Mouse (Mus musculus): Measurements from ENCODE around the gene Mybph. TPM values are rescaled to one million over a fixed set of nuclear protein-coding genes. Genes with fewer than 3 reads are reported as not detected.

Mybph gene
- polyA plus RNA-seq, 2 experiments = 0.03 TPM; not detected in 1

DNA sequence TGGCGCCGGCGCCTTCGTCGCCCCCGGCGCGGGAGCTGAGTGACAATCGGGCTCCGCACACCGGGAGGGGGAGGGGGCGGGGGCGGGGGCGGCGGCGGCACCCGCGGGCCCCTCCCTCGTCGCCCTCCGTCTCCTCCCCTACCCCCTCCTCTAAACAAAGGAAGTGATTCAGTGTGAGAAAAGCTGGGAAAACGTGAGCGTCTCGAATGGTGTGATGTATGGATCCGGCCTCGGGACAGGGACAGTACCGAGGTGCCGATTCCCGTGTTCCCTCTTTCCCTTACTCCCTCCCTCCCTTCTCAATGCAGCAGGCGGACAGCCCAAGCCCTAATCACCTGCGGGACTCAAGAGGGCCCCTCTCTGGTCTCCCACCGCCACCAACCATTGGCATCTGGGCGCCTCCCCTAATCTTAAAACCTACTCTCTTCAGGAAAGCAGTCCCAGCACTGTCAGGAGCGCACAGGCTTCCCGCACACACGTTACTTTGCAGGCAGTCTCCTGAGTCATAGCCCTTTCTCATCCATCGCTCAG is 42.2 kb downstream of the Mybph start, which contains the start of gene Adora1:
Adora1 (minus strand) TSS at position 41 of the 531 bp plus-strand sequence.
- H3K9me3 ChIP-seq (ENCODE audit: control insufficient read depth, low read length) = no peaks in the 10 kb centered on the region
- 0 out of 4 replicates have a peak, but pooled peaks cover 0 to 3% of the 10 kb centered on the region in 2 experiments for H3K4me1 ChIP-seq (replicated peaks; ENCODE audit: control insufficient read depth in 2 of 2, insufficient read depth in 2 of 2, low read length in 1 of 2)
- H3K36me3 ChIP-seq (replicated peaks; ENCODE audit: control insufficient read depth, insufficient read depth, low read depth) = no peaks in the 10 kb centered on the region
- H3K27ac ChIP-seq = no peak within 1 kb of the TSS
- no peak within 1 kb of the TSS for H3K9ac ChIP-seq (replicated peaks)
- peak within 1 kb of the TSS in 1 of 2 experiments; percentile 28; a peak in 2 of 4 replicates for H3K4me3 ChIP-seq (ENCODE audit: insufficient read depth in 1 of 2, low read depth in 2 of 2, low read length in 2 of 2)
- peaks cover 30% of the 10 kb centered on the region for H3K27me3 ChIP-seq (ENCODE audit: control insufficient read depth, insufficient read depth, low read length)
- peak within 1 kb of the TSS; percentile 34 for H3K4me2 ChIP-seq (ENCODE audit: low read depth)
- no peak for TF ChIP-seq EP300 (IDR thresholded peaks at IDR 0.05; ENCODE audit: low read depth)
- no peak for TF ChIP-seq CTCF (IDR thresholded peaks at IDR 0.05; ENCODE audit: low read depth)
- no peak for DNase-seq (ENCODE audit: low read depth in 3 of 3, low spot score in 3 of 3)
- no peak for ATAC-seq (ENCODE audit: insufficient read depth)
- 3% methylated on average over 25 of the region's 37 CpGs for WGBS (ENCODE audit: insufficient replicate concordance)

GRCm38 (mm10) chr1:134236142-134236541 is 42.9 kb downstream of the Mybph start:
- H3K27me3 ChIP-seq (ENCODE audit: control insufficient read depth, insufficient read depth, low read length) = peaks cover 30% of the 10 kb centered on the region
- DNase-seq (ENCODE audit: low read depth in 3 of 3, low spot score in 3 of 3) (no peak), ATAC-seq (ENCODE audit: insufficient read depth) (no peak)
- H3K27ac ChIP-seq = no peak overlapping the region
- no peak overlapping the region for H3K9ac ChIP-seq (replicated peaks)
- TF ChIP-seq EP300 (IDR thresholded peaks at IDR 0.05; ENCODE audit: low read depth) (no peak), CTCF (IDR thresholded peaks at IDR 0.05; ENCODE audit: low read depth) (no peak)
- no peak overlapping the region for H3K4me3 ChIP-seq (ENCODE audit: insufficient read depth in 1 of 2, low read depth in 2 of 2, low read length in 2 of 2)
- 12% methylated on average over 3 of the region's 3 CpGs for WGBS (ENCODE audit: insufficient replicate concordance)
- no peaks in the 10 kb centered on the region for H3K9me3 ChIP-seq (ENCODE audit: control insufficient read depth, low read length)
- H3K4me2 ChIP-seq (ENCODE audit: low read depth) = no peak overlapping the region
- no peaks in the 10 kb centered on the region for H3K36me3 ChIP-seq (replicated peaks; ENCODE audit: control insufficient read depth, insufficient read depth, low read depth)
- 0 out of 4 replicates have a peak, but pooled peaks cover 0 to 3% of the 10 kb centered on the region in 2 experiments for H3K4me1 ChIP-seq (replicated peaks; ENCODE audit: control insufficient read depth in 2 of 2, insufficient read depth in 2 of 2, low read length in 1 of 2)

DNA sequence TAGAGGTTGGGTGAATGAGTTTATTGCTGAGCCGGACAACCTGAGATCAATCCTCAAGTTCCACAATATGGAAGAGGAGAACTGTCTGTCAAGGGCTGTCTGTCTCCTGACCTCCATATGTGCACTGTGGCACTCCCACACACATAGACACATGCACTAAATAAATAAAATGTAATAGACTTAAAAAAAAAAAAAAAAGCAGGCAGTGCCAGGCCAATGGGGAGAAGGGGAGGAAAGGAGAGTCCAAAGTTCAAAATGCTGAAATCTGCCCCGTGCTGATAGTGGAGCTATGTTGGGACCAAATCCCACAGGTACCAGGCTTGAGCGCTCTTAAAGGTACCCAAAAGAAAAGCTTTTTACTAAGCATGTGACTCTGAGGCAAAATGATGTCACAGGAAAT is 44.2 kb downstream of the Mybph start:
- no peaks in the 10 kb centered on the region for H3K36me3 ChIP-seq (replicated peaks; ENCODE audit: control insufficient read depth, insufficient read depth, low read depth)
- no peak overlapping the region for H3K4me2 ChIP-seq (ENCODE audit: low read depth)
- ATAC-seq (ENCODE audit: insufficient read depth) (peak; percentile 55; the same call in 1 of the 2 replicates), DNase-seq (ENCODE audit: low read depth in 3 of 3, low spot score in 3 of 3) (no peak)
- H3K27me3 ChIP-seq (ENCODE audit: control insufficient read depth, insufficient read depth, low read length) = peaks cover 30% of the 10 kb centered on the region
- H3K9ac ChIP-seq (replicated peaks) = no peak overlapping the region
- no peak for TF ChIP-seq EP300 (IDR thresholded peaks at IDR 0.05; ENCODE audit: low read depth)
- no peak for TF ChIP-seq CTCF (IDR thresholded peaks at IDR 0.05; ENCODE audit: low read depth)
- no peak overlapping the region for H3K4me3 ChIP-seq (ENCODE audit: insufficient read depth in 1 of 2, low read depth in 2 of 2, low read length in 2 of 2)
- peaks cover 0 to 6% of the 10 kb centered on the region in 2 experiments; a peak in 1 of 4 replicates for H3K4me1 ChIP-seq (replicated peaks; ENCODE audit: control insufficient read depth in 2 of 2, insufficient read depth in 2 of 2, low read length in 1 of 2)
- H3K27ac ChIP-seq = no peak overlapping the region
- H3K9me3 ChIP-seq (ENCODE audit: control insufficient read depth, low read length) = no peaks in the 10 kb centered on the region
- WGBS (ENCODE audit: insufficient replicate concordance) = 59% methylated on average over 3 of the region's 3 CpGs

GRCm38 (mm10) chr1:134240701-134241100 is 47.5 kb downstream of the Mybph start:
- H3K27me3 ChIP-seq (ENCODE audit: control insufficient read depth, insufficient read depth, low read length) = peaks cover 8% of the 10 kb centered on the region
- H3K27ac ChIP-seq = no peak overlapping the region
- H3K9ac ChIP-seq (replicated peaks) = no peak overlapping the region
- no peak for ATAC-seq (ENCODE audit: insufficient read depth)
- H3K36me3 ChIP-seq (replicated peaks; ENCODE audit: control insufficient read depth, insufficient read depth, low read depth) = no peaks in the 10 kb centered on the region
- no peaks in the 10 kb centered on the region for H3K9me3 ChIP-seq (ENCODE audit: control insufficient read depth, low read length)
- WGBS (ENCODE audit: insufficient replicate concordance) = 40% methylated on average over 9 of the region's 9 CpGs
- no peak for DNase-seq (ENCODE audit: low read depth in 3 of 3, low spot score in 3 of 3)
- H3K4me3 ChIP-seq (ENCODE audit: insufficient read depth in 1 of 2, low read depth in 2 of 2, low read length in 2 of 2) = no peak overlapping the region
- TF ChIP-seq EP300 (IDR thresholded peaks at IDR 0.05; ENCODE audit: low read depth) (no peak), CTCF (IDR thresholded peaks at IDR 0.05; ENCODE audit: low read depth) (no peak)
- no peak overlapping the region for H3K4me2 ChIP-seq (ENCODE audit: low read depth)
- H3K4me1 ChIP-seq (replicated peaks; ENCODE audit: control insufficient read depth in 2 of 2, insufficient read depth in 2 of 2, low read length in 1 of 2) = peaks cover 0 to 6% of the 10 kb centered on the region in 2 experiments; a peak in 1 of 4 replicates

DNA sequence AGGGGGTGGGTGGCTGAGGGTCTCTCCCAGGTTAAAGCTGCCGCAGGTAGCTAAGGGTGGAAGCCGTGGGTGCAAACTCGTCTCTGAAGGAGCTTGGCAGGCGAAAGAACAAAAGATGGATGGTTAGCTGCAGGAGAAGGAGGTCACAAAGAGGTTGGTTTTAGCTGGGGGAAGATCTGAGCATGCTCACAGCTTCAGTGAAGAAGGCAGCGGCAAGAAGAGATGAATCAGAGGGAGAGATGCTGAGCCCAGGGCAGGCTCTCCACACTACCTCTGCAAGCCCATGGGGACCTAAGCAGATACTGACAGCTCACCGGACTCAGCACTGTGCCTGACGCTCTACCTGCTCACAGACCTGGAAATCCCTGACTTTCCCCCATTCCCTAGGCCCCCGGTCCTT is 48.0 kb downstream of the Mybph start:
- no peak for ATAC-seq (ENCODE audit: insufficient read depth)
- 60% methylated on average over 8 of the region's 8 CpGs for WGBS (ENCODE audit: insufficient replicate concordance)

More for the DNA sequence above, 48.0 kb downstream of the Mybph start:
- Histone ChIP-seq H3K4me3 (ENCODE audit: insufficient read depth in 1 of 2, low read depth in 2 of 2, low read length in 2 of 2) (no peak overlapping the region), H3K9ac (replicated peaks) (no peak overlapping the region), H3K36me3 (replicated peaks; ENCODE audit: control insufficient read depth, insufficient read depth, low read depth) (no peaks in the 10 kb centered on the region), H3K4me1 (replicated peaks; ENCODE audit: control insufficient read depth in 2 of 2, insufficient read depth in 2 of 2, low read length in 1 of 2) (peaks cover 0 to 6% of the 10 kb centered on the region in 2 experiments; a peak in 1 of 4 replicates), H3K27me3 (ENCODE audit: control insufficient read depth, insufficient read depth, low read length) (0 out of 2 replicates have a peak, but pooled peaks cover 3% of the 10 kb centered on the region), H3K9me3 (ENCODE audit: control insufficient read depth, low read length) (no peaks in the 10 kb centered on the region), H3K4me2 (ENCODE audit: low read depth) (no peak overlapping the region), H3K27ac (no peak overlapping the region)
- DNase-seq (ENCODE audit: low read depth in 3 of 3, low spot score in 3 of 3) = no peak
- TF ChIP-seq EP300 (IDR thresholded peaks at IDR 0.05; ENCODE audit: low read depth) = no peak
- no peak for TF ChIP-seq CTCF (IDR thresholded peaks at IDR 0.05; ENCODE audit: low read depth)
